Mouse (Mus musculus) myocyte (in vitro differentiated cells): ENCODE measurements around the gene Dpf2. TPM values are rescaled to one million over a fixed set of nuclear protein-coding genes. Genes with fewer than 3 reads are reported as not detected.

Source experiments
- H3K27me3 ChIP-seq: one replicate; pipeline ENCODE4 v1.6.1; 2011; ENCODE audit not compliant: control insufficient read depth, insufficient read depth, insufficient read length
- H3K36me3 ChIP-seq: one replicate; pipeline ENCODE4 v1.6.1; 2011; ENCODE audit not compliant: control insufficient read depth, insufficient read depth
- H3K4me2 ChIP-seq: one replicate; pipeline ENCODE4 v1.6.1; 2011; ENCODE audit warnings: low read depth, control low read depth
- H3K4me3 ChIP-seq: one replicate; pipeline ENCODE4 v1.5.1; 2011; ENCODE audit warnings: mild to moderate bottlenecking, control low read depth, moderate library complexity
- H3K79me2 ChIP-seq: one replicate; pipeline ENCODE4 v1.6.1; 2011; ENCODE audit not compliant: control insufficient read depth, insufficient read depth
- H3ac ChIP-seq: one replicate; pipeline ENCODE4 v1.6.1; 2011; ENCODE audit not compliant: control insufficient read depth, insufficient read length
- CEBPB ChIP-seq: IDR thresholded peaks from 2 replicates; pipeline ENCODE4 v1.6.1; 2011; ENCODE audit warnings: mild to moderate bottlenecking, moderate library complexity; ENCODE audit not compliant: poor library complexity, insufficient read depth, severe bottlenecking
- E2F4 ChIP-seq: IDR thresholded peaks from one replicate; pipeline ENCODE4 v1.6.1; 2011; ENCODE audit warnings: mild to moderate bottlenecking, control low read depth, moderate library complexity; ENCODE audit not compliant: insufficient read depth
- MAX ChIP-seq: IDR thresholded peaks from one replicate; pipeline ENCODE4 v1.6.1; 2011; ENCODE audit warnings: low read depth, mild to moderate bottlenecking, control low read depth
- MYOD1 ChIP-seq, 3 experiments: IDR thresholded peaks; one replicate each; pipeline ENCODE4 v1.6.1; 2011; ENCODE audit warnings: control low read depth in 2 of 3, low read depth in 2 of 3, mild to moderate bottlenecking in 2 of 3, moderate library complexity in 1 of 3; ENCODE audit not compliant: insufficient read length in 2 of 3, control insufficient read depth in 1 of 3
- MYOG ChIP-seq, 3 experiments: IDR thresholded peaks; one replicate each; pipeline ENCODE4 v1.6.1; 2011; ENCODE audit warnings: control low read depth in 2 of 3, low read depth in 2 of 3, mild to moderate bottlenecking in 2 of 3; ENCODE audit not compliant: insufficient read length in 2 of 3, control insufficient read depth in 1 of 3, insufficient read depth in 1 of 3
- POLR2A ChIP-seq: IDR thresholded peaks from one replicate; pipeline ENCODE4 v1.6.1; 2011; ENCODE audit warnings: low read depth, mild to moderate bottlenecking, control low read depth, moderate library complexity; ENCODE audit not compliant: insufficient read length
- POLR2AphosphoS2 ChIP-seq: IDR thresholded peaks from one replicate; pipeline ENCODE4 v1.6.1; 2011; ENCODE audit warnings: low read depth, control low read depth; ENCODE audit not compliant: insufficient read length
- REST ChIP-seq: IDR thresholded peaks from one replicate; pipeline ENCODE4 v1.6.1; 2011; ENCODE audit warnings: mild to moderate bottlenecking, control low read depth, moderate library complexity; ENCODE audit not compliant: insufficient read depth, insufficient read length
- SRF ChIP-seq: IDR thresholded peaks from one replicate; pipeline ENCODE4 v1.6.1; 2011; ENCODE audit warnings: low read depth; ENCODE audit not compliant: control insufficient read depth, insufficient read length
- TCF12 ChIP-seq: IDR thresholded peaks from one replicate; pipeline ENCODE4 v1.6.1; 2011; ENCODE audit warnings: mild to moderate bottlenecking, control low read depth; ENCODE audit not compliant: poor library complexity, insufficient read depth, severe bottlenecking
- TCF3 ChIP-seq: IDR thresholded peaks from one replicate; pipeline ENCODE4 v1.6.1; 2011; ENCODE audit warnings: low read depth, control low read depth; ENCODE audit not compliant: insufficient read length
- USF1 ChIP-seq: IDR thresholded peaks from one replicate; pipeline ENCODE4 v1.6.1; 2011; ENCODE audit warnings: low read depth, mild to moderate bottlenecking, control low read depth, moderate library complexity
- polyA plus RNA-seq: library from polyadenylated mRNA; unstranded; fragments of >200 nt; fragmentation: generic; extraction: Trizol; gene quantifications from one replicate; pipeline ENCODE4 v1.2.1, GENCODE M21; 2012; ENCODE audit warnings: missing spikeins

Dpf2 gene
- polyA plus RNA-seq, 1 experiment = 78.5 TPM

- Histone ChIP-seq H3ac (peak overlapping the region; percentile 32), H3K79me2 (peaks cover 19% of the 10 kb centered on the region), H3K4me3 (peak overlapping the region; percentile 77), H3K36me3 (no peaks in the 10 kb centered on the region), H3K27me3 (no peaks in the 10 kb centered on the region), H3K4me2 (peak overlapping the region; percentile 98)
- TF ChIP-seq POLR2AphosphoS2 (no peak), USF1 (no peak), REST (no peak), SRF (no peak), MYOG (IDR thresholded peaks at IDR 0.05; ENCODE audit: control insufficient read depth in 1 of 3, insufficient read depth in 1 of 3, insufficient read length in 2 of 3, low read depth in 2 of 3) (no peak), TCF3 (no peak), CEBPB (no peak), TCF12 (no peak), MYOD1 (IDR thresholded peaks at IDR 0.05; ENCODE audit: control insufficient read depth in 1 of 3, insufficient read length in 2 of 3, low read depth in 2 of 3) (no peak)
Measured at GRCm38 (mm10) chr19:5925311-5925855, 12.6 kb upstream of the Dpf2 start.

GRCm38 (mm10) chr19:5924713-5925093 is 11.9 kb upstream of the Dpf2 start, which contains the start of gene Cdc42ep2:
Gene Cdc42ep2, minus strand, starts transcription at chr19:5924816.
- Histone ChIP-seq H3K4me3 (peak within 1 kb of the TSS; percentile 77), H3K27me3 (no peaks in the 10 kb centered on the region), H3K36me3 (no peaks in the 10 kb centered on the region), H3K4me2 (peak within 1 kb of the TSS; percentile 98), H3ac (peak within 1 kb of the TSS; percentile 32), H3K79me2 (peaks cover 25% of the 10 kb centered on the region)
- TF ChIP-seq REST (no peak), POLR2A (peak; percentile 82), MAX (no peak), POLR2AphosphoS2 (peak; percentile 80), MYOG (IDR thresholded peaks at IDR 0.05; ENCODE audit: control insufficient read depth in 1 of 3, insufficient read depth in 1 of 3, insufficient read length in 2 of 3, low read depth in 2 of 3) (no peak), MYOD1 (IDR thresholded peaks at IDR 0.05; ENCODE audit: control insufficient read depth in 1 of 3, insufficient read length in 2 of 3, low read depth in 2 of 3) (no peak), USF1 (no peak), E2F4 (no peak), SRF (no peak), TCF12 (no peak), CEBPB (no peak), TCF3 (no peak)

- Histone ChIP-seq H3K36me3 (no peaks in the 10 kb centered on the region), H3ac (peak overlapping the region; percentile 32), H3K79me2 (peaks cover 26% of the 10 kb centered on the region), H3K4me2 (peak overlapping the region; percentile 98), H3K4me3 (peak overlapping the region; percentile 77), H3K27me3 (no peaks in the 10 kb centered on the region)
- peak; percentile 35 for TF ChIP-seq SRF
- TF ChIP-seq CEBPB = peak; percentile 54; the same call in 1 of the 2 replicates
- TF ChIP-seq POLR2A = no peak
Measured at GRCm38 (mm10) chr19:5923990-5924712, 11.3 kb upstream of the Dpf2 start.

- Histone ChIP-seq H3K79me2 (peaks cover 26% of the 10 kb centered on the region), H3K4me2 (peak overlapping the region; percentile 98), H3K36me3 (peaks cover 7% of the 10 kb centered on the region), H3ac (no peak overlapping the region), H3K27me3 (no peaks in the 10 kb centered on the region), H3K4me3 (no peak overlapping the region)
- no peak for TF ChIP-seq USF1
- no peak for TF ChIP-seq CEBPB
- no peak for TF ChIP-seq POLR2A
- TF ChIP-seq TCF12 = no peak
- no peak for TF ChIP-seq MYOG (IDR thresholded peaks at IDR 0.05; ENCODE audit: control insufficient read depth in 1 of 3, insufficient read depth in 1 of 3, insufficient read length in 2 of 3, low read depth in 2 of 3)
- no peak for TF ChIP-seq POLR2AphosphoS2
- TF ChIP-seq MYOD1 (IDR thresholded peaks at IDR 0.05; ENCODE audit: control insufficient read depth in 1 of 3, insufficient read length in 2 of 3, low read depth in 2 of 3) = no peak
- TF ChIP-seq E2F4 = no peak
- TF ChIP-seq REST = no peak
- TF ChIP-seq MAX = no peak
- no peak for TF ChIP-seq SRF
- no peak for TF ChIP-seq TCF3
Measured at GRCm38 (mm10) chr19:5922963-5923362, 10.2 kb upstream of the Dpf2 start.

- H3K79me2 ChIP-seq = peaks cover 26% of the 10 kb centered on the region
- no peak overlapping the region for H3ac ChIP-seq
- H3K27me3 ChIP-seq = no peaks in the 10 kb centered on the region
- H3K4me3 ChIP-seq = no peak overlapping the region
- H3K4me2 ChIP-seq = peak overlapping the region; percentile 49
- peaks cover 8% of the 10 kb centered on the region for H3K36me3 ChIP-seq
- no peak for TF ChIP-seq SRF
- no peak for TF ChIP-seq POLR2A
- no peak for TF ChIP-seq TCF12
- no peak for TF ChIP-seq USF1
- no peak for TF ChIP-seq TCF3
- TF ChIP-seq MYOG (IDR thresholded peaks at IDR 0.05; ENCODE audit: control insufficient read depth in 1 of 3, insufficient read depth in 1 of 3, insufficient read length in 2 of 3, low read depth in 2 of 3) = no peak
- TF ChIP-seq E2F4 = no peak
- TF ChIP-seq MAX = no peak
- no peak for TF ChIP-seq MYOD1 (IDR thresholded peaks at IDR 0.05; ENCODE audit: control insufficient read depth in 1 of 3, insufficient read length in 2 of 3, low read depth in 2 of 3)
- no peak for TF ChIP-seq POLR2AphosphoS2
- no peak for TF ChIP-seq CEBPB
- TF ChIP-seq REST = no peak
Measured at GRCm38 (mm10) chr19:5922119-5922942, 9.5 kb upstream of the Dpf2 start.
